Mouse (Mus musculus) megakaryocyte, embryonic 14.5 days (primary cell): ENCODE measurements around the gene Hkdc1.

Experiments
- FLI1 ChIP-seq: IDR thresholded peaks from 2 replicates; pipeline ENCODE4 v1.6.1; 2012; ENCODE audit warnings: low read length, inconsistent platforms, mixed read lengths
- GATA1 ChIP-seq: IDR thresholded peaks from 3 replicates; pipeline ENCODE4 v1.6.1; 2012; ENCODE audit warnings: mixed read lengths, low read length, inconsistent platforms, borderline replicate concordance

GRCm38 (mm10) chr10:62333269-62333668, 89.0 kb downstream of the Hkdc1 start:
- no peak for TF ChIP-seq GATA1
- TF ChIP-seq FLI1 = no peak
